Mouse (Mus musculus) ovary, adult 18-20 months (tissue): Measurements from ENCODE around the gene Phf5a.

Source experiments
- DNase-seq: peaks from one replicate; pipeline ENCODE4 v3.0.0; 2022; ENCODE audit warnings: low spot score, mixed read lengths

The Phf5a gene

DNA sequence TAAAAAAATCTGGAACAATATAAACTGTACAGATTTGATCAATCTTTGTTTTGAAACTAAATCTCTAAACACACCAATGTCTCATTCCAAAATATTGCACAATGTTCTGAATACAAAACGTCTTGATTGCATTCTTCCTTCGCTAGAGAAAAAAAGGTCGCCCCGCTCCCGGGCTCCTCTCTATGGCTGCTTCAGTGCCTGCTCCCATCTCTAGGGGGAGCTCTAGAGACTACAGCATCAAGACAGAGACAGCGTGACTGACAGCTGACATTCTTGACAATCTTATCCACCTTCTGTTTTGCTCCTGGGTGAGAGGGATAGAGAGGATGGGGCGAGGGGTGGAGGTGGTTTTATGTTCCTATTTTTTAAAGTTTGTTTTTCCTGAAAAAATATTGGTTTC lies 23.4 kb downstream of the Phf5a start:
- no peak for DNase-seq

DNA sequence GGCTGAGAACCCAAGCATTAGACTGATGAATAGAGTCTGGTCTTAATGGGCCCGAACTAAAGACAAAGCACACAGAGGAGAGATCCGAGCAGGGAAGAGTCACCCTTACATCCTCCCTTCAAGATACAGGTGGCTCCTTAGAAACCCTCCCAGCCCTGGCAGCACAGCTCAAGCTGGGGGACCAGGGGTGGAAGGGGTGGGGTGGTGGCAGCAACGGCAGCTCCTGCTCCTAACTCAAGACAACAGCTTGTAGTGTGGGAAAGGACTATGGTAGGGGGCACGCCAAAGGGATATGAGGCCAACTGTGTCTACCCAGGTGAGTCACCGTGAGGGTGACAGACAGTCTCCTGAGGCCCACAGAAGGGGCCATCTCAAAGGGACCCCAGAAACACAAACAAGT lies 23.9 kb downstream of the Phf5a start:
- DNase-seq = no peak

DNA sequence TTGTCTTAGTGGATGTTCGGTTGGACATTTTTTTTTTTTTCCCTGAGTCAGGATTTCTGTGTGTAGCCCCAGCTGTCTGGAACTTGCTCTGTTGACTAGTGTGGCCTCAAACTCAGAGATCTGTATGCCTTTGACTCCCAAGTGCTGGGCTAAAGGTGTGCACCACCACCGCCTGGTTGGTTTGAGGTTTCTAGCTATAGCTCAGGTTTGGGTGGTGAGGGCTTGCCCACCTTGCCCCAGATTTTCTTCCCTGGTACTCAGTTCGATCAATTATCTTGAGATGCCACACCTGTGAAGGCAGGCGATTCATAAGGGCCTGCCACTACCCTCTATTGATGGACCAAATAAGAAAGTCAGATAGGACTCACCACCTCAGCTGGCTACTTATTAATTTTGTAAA lies 24.6 kb downstream of the Phf5a start:
- no peak for DNase-seq

DNA sequence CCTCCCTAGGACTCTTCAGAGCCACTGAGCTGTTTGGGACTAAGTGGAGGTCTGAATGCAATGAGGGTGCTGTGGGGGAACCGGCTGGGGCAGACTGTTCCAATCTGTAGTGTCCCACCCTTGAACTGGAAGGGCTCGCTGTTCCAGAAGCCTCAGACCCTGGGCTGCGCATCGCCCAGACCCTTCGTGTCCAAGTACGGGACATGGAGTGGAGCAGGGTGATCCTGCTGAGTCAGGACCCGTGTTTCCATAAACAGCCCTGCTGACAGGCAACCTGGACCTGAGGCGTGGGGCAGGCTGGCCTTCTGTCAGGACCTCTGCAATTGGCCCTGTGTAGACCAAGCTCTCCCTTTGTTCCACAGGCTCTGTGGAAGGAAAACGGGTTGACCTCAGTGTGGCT lies 25.0 kb downstream of the Phf5a start:
- no peak for DNase-seq

DNA sequence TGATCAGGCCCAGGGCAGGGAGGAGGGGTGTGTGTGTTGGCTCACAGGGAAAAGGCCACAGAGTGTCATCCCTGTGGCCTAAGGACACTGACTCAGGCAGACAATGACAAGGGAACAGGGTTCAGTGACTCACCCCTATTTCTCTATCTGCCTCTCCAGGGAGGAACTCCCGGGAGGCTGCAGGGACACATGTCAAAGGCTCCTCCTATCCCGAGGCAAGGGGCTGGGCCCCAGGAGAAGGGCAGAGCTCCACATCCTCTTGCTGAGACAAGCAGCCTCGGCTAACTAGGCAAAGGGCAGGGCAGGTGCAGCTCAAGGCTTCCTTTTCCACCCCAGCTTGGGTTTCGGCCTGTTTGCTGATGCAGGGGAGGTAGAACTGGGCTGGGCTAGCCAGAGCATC lies 26.0 kb downstream of the Phf5a start:
- peak; percentile 37 for DNase-seq

DNA sequence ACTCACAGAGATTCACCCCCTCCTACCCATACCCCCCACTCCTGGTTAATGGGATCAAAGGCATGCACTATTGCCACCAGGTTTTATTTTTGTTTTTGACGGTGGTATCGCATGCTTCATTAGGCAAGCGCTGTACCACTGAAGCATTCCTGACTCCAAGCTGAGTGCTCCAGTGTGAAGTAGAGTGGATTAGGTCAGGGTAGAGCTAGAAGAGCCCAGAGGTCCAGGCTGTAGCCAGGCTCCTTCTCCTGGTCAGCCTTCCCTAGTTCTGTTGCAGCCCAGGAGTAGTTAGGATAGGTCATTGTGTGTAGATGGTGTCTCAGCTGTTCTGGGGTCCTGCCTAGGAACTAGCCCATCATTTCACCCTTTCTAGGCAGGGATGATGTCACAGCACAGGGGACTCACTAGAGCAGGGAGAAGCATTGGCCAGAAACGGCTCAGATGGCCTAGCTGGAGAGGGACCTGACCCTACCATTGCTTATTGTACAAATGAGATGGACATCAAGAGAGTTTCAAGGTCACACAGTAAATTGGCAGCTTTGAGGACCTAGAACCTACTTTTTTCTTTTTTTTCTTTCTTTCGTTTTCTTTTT lies 26.6 kb downstream of the Phf5a start:
- no peak for DNase-seq

DNA sequence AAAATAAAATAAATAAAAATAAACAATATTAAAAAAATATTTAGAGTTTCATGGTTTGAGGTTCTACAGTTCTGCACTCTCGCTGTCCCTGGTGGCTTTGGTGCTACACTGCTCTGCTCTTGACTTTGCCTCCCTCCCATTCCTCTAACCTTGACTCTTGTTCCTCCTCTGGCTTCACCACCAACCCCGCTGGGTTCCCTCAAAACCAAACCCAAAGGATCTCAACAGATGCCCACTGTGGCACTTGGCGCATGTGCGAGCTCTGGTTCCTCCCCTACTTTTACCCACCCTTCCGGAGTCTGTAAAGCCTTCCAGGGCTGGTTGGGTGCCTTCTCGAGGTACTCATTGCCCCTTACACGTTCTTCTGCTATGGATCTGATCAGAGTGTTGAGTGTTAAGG lies 29.4 kb downstream of the Phf5a start:
- DNase-seq = no peak

DNA sequence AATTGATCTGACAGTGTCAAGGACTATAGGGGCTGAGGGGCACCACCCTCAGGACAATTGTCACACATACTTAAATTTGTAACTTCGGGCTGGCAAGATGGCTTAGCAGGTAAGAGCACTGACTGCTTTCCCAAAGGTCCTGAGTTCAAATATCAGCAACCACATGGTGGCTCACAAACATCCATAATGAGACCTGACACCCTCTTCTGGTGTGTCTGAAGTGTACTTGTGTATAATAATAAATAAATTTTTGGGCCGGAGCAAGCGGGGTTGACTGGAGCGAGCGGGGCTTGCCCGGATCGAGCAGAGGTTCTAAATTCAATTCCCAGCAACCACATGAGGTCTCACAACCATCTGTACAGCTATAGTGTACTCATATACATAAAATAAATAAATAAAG lies 31.4 kb downstream of the Phf5a start:
- no peak for DNase-seq

DNA sequence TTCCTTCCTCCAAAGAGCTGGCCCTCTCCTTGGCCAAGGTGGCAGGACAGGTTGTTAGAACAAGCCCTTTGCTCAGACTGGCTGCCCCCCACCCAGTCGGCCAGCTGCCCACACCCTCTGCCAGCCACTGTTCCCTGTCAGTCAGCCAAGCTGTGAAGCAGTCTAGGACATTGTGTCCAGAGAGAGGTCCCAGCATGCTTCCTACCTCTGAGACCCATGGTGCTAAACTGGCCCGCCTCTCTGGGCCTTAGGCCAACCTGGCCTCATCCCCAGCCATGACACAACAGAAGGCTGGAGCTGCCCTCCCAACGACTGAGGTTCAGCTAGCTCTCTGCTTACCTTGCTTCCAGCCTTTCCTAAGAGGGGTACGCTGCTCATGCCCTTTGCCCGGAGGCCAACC lies 32.1 kb downstream of the Phf5a start:
- DNase-seq = peak; percentile 67

DNA sequence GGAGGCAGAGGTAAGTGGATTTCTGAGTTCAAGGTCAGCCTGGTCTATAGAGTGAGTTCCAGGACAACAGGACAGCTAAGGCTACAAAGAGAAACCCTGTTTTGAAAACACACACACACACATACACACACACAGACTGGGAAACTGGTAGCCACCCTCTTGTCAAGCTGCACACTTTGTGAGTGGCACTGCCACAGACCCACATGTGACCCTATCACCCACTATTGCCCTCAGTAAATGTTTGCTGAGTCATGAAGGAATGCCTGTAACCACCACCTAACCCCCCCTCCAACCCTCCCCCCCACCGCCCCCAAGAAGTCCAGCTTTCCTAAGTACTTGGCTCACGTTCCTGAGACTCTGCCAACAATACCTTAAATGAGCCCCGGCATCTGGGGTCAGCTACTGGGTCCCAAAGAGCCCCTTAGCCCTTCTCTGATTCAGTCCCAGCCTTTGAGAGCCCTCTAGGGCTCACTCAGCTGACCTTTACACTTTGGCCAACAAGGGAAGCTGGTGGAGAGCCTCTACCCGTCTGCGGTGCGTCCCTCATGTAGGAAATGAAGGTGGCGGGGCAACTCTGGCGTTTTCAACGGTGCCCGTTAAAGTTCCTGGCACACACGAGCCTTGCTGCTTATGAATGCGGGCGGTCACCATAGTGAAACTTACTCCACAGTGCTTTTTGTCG lies 33.0 kb downstream of the Phf5a start:
- no peak for DNase-seq

DNA sequence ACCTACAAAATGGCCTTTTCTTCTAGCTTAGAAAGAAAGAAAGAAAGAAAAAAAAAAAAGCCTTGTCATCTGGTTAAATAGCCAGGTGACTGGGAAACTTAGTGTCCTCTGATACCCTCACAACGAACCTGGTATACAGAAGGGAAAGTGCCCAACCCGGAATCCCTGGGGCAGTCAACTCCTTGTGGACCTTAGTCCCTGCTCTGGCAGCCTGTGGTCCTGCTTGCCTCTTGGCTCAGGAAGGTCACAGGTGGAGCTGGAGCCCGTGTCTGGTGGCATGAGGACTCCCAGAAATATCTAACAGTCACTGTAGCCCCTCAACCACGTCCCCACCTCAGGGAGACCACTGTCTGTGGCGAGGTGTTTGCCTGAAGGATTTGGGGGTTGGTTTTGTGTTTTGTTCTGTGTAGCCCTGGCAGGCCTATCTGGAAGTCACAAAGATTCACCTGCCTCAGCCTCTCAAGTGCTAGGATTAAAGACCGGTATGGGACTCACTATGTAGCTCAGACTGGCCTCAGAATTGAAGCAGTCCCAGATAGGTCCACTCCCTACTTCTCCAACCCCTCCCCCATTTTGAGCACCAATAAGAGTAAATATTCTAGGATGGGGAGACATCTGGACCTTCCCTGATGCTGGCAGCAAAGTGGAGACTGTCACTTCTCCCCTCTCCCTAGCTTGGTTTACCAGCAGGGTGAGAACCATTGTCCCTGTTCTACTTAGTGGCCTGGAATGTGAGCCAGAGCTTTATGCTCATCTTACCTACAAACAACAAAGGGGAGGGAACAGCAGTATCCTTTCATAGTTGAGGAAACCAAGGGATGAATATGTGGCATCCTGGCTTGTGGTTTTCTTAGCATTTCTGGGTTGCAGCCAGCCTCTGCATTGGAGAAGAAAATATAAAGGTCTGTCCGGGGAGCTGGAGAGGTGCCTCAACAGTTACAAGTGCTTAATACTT lies 34.5 kb downstream of the Phf5a start:
- DNase-seq = no peak

DNA sequence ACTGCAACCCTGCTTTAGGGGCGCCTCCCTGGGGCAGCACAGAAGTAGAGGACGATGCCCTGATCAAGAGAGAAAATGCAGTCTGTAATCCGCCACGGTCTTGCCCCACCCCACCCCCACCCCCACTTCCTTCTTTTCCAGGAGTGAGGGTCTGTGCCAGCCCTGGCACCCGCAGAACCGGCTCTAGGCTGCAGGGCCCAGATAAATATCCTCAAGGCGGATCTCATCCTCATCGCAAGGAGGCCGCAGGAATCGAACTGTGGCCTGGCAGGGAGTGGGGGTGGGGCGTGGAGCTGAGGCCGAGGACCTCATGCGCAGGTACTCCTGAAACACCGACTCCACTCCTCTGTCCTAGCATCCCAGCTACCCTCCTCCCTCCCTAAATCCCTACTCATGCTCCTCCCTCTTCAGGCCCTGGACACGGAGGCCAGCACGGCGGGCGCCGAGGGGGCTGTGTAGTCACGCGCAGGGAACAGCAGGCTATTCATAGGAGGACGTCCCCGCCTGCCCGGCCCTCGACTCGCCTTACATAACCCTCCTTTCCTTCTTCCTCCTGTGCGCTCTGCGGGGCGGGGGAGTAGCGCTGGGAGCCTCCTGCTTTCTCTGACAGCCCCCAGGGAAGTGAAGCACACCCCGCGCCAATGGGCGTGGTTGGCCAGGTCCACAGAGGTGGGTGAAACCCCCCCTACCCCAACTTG lies 35.4 kb downstream of the Phf5a start:
- DNase-seq = peak; percentile 83

DNA sequence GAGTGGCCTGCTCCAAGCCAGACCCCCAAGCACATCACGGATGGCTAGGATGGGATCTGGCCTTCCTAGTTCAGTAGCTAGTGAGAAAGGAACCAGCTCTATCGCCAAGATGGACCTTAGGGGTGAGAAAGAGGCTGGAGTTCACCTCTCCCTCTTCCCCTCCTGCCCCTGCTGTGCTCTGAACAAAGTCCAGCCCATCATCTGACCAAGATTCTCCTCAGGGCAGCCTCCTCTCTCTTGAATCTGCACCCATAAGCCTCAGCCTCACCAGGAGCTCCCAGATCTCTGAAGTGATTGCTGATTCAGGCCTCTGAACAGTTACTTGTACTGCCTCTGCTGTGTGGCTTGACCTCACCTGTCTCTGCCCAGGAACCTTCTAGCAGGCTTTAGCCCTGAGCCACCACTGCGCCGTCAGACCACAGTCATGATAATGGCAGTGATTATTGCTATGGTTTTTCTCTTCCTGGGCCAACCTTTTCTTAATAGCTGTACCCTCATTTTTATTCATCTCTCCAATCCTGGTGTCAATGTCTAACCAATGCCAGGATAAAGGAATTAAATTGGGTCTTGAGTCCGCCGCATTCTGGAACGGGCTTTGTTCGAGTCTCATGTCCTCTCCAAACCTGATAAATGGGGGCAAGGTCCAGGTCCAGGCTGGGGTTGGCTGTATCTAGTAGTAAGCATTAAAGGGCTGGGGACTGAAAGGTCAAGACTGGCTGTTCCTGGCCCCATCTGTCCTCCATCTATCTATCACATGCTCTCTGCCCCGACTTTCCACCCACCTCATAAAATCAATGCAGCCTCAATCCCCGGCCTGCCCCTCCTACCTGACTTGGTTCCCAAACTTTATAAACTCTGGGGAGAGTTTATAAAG lies 36.5 kb downstream of the Phf5a start:
- no peak for DNase-seq

DNA sequence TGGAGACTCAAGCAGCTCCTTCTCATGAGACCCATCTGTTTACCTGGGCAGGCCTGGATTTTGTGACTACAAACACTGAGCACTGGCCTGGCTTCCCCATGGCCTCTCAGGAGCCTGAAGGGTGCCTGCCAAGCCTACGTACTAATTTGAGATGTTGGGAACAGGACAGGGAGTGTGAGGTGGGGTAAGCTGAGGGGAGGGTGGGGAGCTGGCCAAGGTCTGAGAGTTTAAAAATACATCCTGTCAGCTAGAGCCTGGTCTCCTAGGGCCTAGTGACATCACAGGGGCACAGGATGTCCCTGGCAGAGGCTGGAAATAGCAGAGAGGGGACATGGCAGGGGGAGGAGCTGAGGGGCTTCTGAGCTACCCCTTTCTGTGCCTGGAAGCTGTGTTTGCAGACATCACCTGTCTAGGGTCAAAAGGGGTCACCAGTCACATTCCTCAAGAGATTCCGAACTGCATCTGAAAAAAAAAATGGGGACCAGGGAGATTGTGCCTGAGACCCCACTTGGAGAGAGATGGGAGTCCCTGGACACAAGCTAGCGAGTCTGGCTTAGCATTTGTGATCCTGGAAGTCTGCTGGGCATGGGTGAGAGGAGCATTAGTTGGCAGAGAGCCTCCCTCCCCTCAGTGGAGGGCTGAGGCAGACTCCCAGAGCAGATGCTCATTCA lies 37.4 kb downstream of the Phf5a start:
- DNase-seq = no peak

DNA sequence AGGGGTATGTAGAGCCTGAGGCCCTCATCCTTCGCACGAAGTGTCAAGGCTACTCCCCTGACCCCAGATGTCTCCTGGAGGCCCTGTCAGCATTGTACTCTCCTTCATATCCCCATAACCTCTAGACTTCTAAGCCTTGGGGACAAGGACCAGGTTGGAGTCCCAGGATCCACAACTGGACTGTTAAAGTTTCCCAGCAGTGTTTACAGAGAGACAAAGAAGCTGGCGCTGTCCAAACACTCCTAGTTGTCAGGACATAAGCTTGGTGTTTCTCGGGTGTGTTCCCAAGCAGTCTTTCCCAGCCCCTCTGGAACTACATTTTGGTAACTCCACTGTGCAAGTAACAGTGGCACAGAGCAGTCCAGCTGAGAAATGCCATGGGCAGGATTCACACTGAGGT lies 38.2 kb downstream of the Phf5a start:
- DNase-seq = no peak

DNA sequence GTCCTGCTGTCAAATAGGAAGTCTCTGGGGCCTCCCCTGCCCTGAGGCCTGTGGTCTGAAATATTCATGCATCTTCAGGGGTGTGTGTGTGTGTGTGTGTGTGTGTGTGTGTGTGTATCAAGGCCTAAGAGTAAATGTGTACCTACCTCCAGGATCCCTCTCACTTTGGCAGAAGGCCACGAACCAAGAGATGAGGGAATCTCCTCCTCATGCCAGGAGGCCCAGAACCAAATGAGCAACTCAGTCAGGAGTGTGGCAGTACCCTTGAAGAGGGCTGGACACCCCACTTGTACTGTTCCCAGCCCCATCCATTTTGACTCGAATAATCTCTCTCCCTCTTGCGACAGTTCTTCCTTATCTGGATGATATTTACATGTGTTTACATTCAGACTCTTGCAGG lies 39.5 kb downstream of the Phf5a start:
- DNase-seq = no peak

DNA sequence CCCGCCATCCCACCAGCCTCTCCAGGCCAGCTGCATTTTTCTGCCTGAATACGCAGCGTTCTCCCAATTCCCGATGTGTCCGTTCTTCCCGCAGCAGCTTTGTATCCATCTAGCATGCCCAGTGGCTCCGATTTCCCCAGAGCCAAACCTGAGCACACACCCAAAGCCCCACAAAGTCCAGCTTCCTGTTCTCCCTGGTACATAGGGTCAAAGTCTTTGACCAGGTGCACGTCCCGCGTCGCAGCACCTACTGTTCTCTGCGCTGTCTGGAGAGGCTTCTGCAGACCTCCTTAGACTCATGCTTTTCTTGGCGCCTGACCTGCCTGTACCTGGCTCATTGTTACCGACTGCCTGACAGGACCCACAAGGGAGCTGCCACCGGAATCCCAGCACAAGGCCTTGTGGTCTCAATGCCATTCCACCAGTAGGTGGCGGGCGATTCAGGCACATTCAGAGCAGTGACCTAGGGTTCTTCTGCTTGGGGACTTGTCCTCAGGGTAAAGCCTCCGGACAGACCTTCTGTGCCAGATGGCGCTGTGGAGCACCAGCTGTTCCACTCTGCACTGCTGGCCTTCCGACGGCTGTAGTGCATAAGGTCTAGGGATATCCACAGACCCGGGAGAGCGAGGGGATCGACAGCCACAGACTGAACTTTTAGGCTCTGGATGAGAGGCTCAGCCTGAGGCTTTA lies 40.4 kb downstream of the Phf5a start:
- DNase-seq = peak; percentile 85

DNA sequence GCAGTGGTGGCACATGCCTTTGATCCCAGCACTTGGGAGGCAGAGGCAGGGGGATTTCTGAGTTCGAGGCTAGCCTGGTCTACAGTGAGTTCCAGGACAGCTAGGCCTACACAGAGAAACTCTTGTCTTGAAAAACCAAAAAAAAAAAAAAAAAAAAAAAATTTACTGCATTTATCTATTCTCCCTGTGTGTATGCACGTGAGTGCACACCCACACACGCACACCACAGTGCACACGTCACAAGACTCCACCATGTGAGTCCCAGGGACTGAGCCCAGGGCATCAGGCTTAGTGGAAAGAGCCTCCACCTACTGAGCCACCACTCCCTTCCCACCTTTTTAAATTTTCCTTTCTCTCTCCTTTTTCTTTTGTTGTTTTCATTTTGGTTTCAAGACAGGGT lies 41.2 kb downstream of the Phf5a start:
- no peak for DNase-seq

DNA sequence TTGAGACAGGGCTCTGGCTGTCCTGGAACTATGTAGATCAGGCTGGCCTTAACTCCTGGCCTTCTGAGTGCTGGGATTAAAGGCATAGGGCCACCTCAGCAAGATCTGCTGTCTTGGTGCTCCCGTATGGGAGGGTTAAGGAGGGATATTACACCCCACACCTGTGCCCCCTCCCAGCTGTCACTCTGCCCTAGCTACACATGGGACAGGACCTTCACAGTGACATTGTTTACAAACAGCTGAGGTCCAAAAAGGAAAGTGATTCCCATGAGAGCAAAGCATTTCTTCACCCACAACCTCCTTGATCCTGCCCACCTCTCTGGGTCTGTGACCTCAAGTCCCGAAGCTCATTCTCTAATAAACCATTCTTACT lies 42.5 kb downstream of the Phf5a start:
- DNase-seq = no peak

DNA sequence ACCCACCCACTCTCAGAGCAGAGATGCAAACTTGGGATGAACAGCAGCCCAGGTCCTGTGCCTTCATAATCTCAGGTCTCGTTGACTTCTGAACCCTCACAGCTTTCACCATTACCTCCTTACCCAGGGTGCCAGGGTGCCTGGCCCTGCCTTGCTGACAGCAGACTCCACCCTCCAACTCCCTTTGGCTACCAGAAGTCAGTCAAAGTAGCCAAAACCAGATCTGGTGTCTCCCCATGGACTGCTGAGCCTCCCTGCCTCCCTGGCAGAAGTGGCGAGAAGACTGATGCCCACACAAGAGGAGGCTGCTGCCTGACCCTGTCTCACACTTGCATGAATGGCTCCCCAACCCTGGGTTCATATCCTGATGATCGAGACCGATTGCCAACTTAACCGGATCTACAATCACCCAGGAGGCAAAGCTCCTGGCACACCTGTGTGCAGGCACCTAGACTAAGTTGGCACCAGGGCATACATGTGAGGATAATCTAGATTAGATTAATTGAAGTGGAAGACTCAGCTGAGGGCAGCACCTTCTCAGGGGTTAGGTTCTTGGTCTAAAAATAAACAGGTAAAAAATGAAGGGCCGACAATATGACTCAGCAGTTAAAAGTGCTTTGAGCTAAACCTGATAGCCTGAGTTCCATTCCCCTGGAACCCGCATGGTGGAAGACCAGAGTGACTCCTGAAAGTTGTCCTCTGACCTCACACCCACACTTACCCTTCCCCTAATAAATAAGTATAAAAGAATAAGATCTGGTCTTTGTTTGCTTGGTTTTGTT lies 43.1 kb downstream of the Phf5a start:
- DNase-seq = no peak
